Mouse (Mus musculus) gastrocnemius, postnatal 10 days (tissue): Measurements from ENCODE around the gene Otud4. TPM values are rescaled to one million over a fixed set of nuclear protein-coding genes. Genes with fewer than 3 reads are reported as not detected.
"Not testable (repeated sequence)": the region's sequence is repeated elsewhere in the genome, so short reads cannot be mapped to it uniquely, and the experiment has no call there.

ENCODE experiments used
- DNase-seq: peaks from one replicate; pipeline ENCODE4 v3.0.0; 2021; ENCODE audit warnings: mixed read lengths
- total RNA-seq, 2 experiments: library from RNA; stranded (reverse); gene quantifications; 2 replicates each; pipeline ENCODE4 v1.2.3; 2021

Gene Otud4
- total RNA-seq, 2 experiments from 2014 or later, result 51.1 to 61.8 TPM

- DNase-seq, result peak; percentile 93
Measured at GRCm38 (mm10) chr8:79638707-79639549, 490 bp upstream of the Otud4 start.

GRCm38 (mm10) chr8:79641119-79641518 is 1.7 kb downstream of the Otud4 start:
- DNase-seq, result no peak

- no peak for DNase-seq
Measured at GRCm38 (mm10) chr8:79649569-79649968, 10.2 kb downstream of the Otud4 start.

GRCm38 (mm10) chr8:79650158-79650814 is 10.9 kb downstream of the Otud4 start:
- no peak for DNase-seq

- no peak for DNase-seq
Measured at GRCm38 (mm10) chr8:79653736-79654135, 14.3 kb downstream of the Otud4 start.

- not testable (repeated sequence) for DNase-seq
Measured at GRCm38 (mm10) chr8:79658715-79659114, 19.3 kb downstream of the Otud4 start.

GRCm38 (mm10) chr8:79676461-79676860 is 37.0 kb downstream of the Otud4 start:
- DNase-seq, result no peak

GRCm38 (mm10) chr8:79679005-79679404 is 39.6 kb downstream of the Otud4 start:
- no peak for DNase-seq

- DNase-seq, result not testable (repeated sequence)
Measured at GRCm38 (mm10) chr8:79680083-79680482, 40.7 kb downstream of the Otud4 start.

GRCm38 (mm10) chr8:79680555-79680954 is 41.1 kb downstream of the Otud4 start:
- peak; percentile 30 for DNase-seq

- no peak for DNase-seq
Measured at GRCm38 (mm10) chr8:79680965-79681364, 41.5 kb downstream of the Otud4 start.

GRCm38 (mm10) chr8:79685927-79686326 is 46.5 kb downstream of the Otud4 start:
- DNase-seq, result not testable (repeated sequence)

GRCm38 (mm10) chr8:79692531-79692930 is 53.1 kb downstream of the Otud4 start:
- no peak for DNase-seq

- DNase-seq, result no peak
Measured at GRCm38 (mm10) chr8:79706687-79707086, 67.3 kb downstream of the Otud4 start.

- DNase-seq, result peak; percentile 99
Measured at GRCm38 (mm10) chr8:79711064-79711961, 71.9 kb downstream of the Otud4 start, which contains the start of the genes Abce1 and Anapc10. TSS of gene Abce1 (minus strand) at chr8:79711740. TSS of gene Anapc10 (plus strand) at chr8:79711820.

GRCm38 (mm10) chr8:79712676-79713075 is 73.3 kb downstream of the Otud4 start:
- DNase-seq, result no peak

- no peak for DNase-seq
Measured at GRCm38 (mm10) chr8:79721537-79721936, 82.1 kb downstream of the Otud4 start.

- no peak for DNase-seq
Measured at GRCm38 (mm10) chr8:79723308-79723707, 83.9 kb downstream of the Otud4 start.

GRCm38 (mm10) chr8:79724589-79724988 is 85.2 kb downstream of the Otud4 start:
- DNase-seq, result no peak
